Mouse (Mus musculus): ENCODE results near the gene Drd2. TPM values are rescaled to one million over a fixed set of nuclear protein-coding genes. Genes with fewer than 3 reads are reported as not detected.

Gene Drd2
- polyA plus RNA-seq, 1 experiment from 2014 or later: not detected

DNA sequence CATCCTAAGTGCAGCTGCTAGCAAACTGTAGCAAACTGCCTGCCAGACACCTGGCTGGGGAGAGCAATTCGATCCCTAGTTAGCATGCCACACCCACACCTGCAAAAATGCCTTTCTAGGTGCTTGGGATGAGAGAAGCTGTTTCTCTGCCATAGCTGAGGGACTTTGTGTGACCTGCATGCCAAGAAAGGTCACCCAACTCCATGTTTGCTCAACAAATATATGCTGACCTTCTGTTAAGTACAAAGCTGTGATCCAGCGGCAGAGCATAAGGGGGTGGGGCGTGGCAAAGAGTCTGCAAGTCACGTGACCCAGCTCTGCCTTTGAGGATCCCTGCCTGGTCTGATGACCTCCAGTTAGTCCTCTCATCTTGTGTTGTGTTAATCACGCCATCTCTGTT lies 25.3 kb downstream of the Drd2 start:
- no peak overlapping the region for H3K4me2 ChIP-seq (replicated peaks; ENCODE audit: low read depth)
- H3K9ac ChIP-seq (ENCODE audit: low read length): no peak overlapping the region
- ATAC-seq (ENCODE audit: low FRiP score, low TSS enrichment): peak; percentile 78
- peak; percentile 59 for DNase-seq (ENCODE audit: low spot score)
- H3K9me3 ChIP-seq (ENCODE audit: control insufficient read depth, low read length): no peaks in the 10 kb centered on the region
- WGBS: 6% methylated on average over 5 of the region's 5 CpGs
- TF ChIP-seq EP300 (optimal IDR thresholded peaks at IDR 0.05): no peak
- TF ChIP-seq CTCF (IDR thresholded peaks at IDR 0.05; ENCODE audit: low read depth): no peak
- H3K27ac ChIP-seq (replicated peaks): no peak overlapping the region
- H3K27me3 ChIP-seq (ENCODE audit: control insufficient read depth, insufficient read depth, low read length): no peaks in the 10 kb centered on the region
- no peaks in the 10 kb centered on the region for H3K36me3 ChIP-seq (ENCODE audit: control insufficient read depth, insufficient read depth, low read length)
- H3K4me1 ChIP-seq (replicated peaks; ENCODE audit: control insufficient read depth, insufficient read depth): no peaks in the 10 kb centered on the region
- no peak overlapping the region for H3K4me3 ChIP-seq (ENCODE audit: low read depth, low read length)

DNA sequence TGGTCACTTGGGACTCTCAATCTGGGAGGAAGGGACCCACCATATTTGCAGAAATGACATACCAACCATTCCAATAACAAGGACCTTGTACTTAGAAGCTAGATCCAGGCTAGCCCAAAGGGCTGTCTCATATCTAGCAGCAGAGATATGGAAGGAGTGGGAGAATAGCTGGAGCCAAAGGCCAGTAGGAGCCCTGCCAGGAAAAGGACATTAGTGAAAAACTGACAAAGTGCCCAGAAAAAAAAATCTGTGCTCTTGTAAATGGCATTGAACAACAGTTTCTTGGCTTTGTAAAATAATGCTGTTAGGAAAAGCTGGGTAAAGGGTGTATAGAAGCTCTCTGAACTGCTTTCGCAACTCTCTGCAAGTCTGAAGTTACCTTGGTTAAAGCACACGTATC lies 33.5 kb downstream of the Drd2 start:
- Histone ChIP-seq H3K36me3 (ENCODE audit: control insufficient read depth, insufficient read depth, low read length) (no peaks in the 10 kb centered on the region), H3K4me1 (replicated peaks; ENCODE audit: control insufficient read depth, insufficient read depth) (no peaks in the 10 kb centered on the region), H3K4me2 (replicated peaks; ENCODE audit: low read depth) (no peak overlapping the region), H3K4me3 (ENCODE audit: low read depth, low read length) (no peak overlapping the region), H3K27me3 (ENCODE audit: control insufficient read depth, insufficient read depth, low read length) (no peaks in the 10 kb centered on the region), H3K9me3 (ENCODE audit: control insufficient read depth, low read length) (no peaks in the 10 kb centered on the region), H3K27ac (replicated peaks) (no peak overlapping the region), H3K9ac (ENCODE audit: low read length) (no peak overlapping the region)
- ATAC-seq (ENCODE audit: low FRiP score, low TSS enrichment): no peak
- TF ChIP-seq CTCF (IDR thresholded peaks at IDR 0.05; ENCODE audit: low read depth): no peak
- TF ChIP-seq EP300 (optimal IDR thresholded peaks at IDR 0.05): no peak
- 83% methylated on average over 2 of the region's 2 CpGs for WGBS
- DNase-seq (ENCODE audit: low spot score): no peak

DNA sequence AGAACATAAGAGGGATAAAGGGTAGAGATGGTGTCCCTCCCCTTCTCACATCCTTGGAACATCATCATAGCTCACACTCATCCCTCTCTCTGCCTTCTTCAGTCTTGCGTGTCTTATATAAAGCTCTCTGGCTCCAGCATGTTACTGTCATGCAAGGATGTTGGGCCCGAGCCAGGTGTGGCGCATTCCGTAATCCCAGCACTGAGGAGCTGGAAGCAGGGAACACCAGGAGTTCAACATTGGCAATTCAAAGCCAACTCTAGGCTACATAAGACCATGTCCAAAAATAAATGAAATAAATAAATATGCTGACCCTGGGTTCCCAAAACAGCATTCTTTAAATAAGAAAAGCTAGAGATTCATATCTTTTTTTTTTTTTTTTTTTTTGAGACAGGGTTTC lies 39.5 kb downstream of the Drd2 start:
- Histone ChIP-seq H3K4me3 (ENCODE audit: low read depth, low read length) (no peak overlapping the region), H3K27ac (replicated peaks) (no peak overlapping the region), H3K36me3 (ENCODE audit: control insufficient read depth, insufficient read depth, low read length) (no peaks in the 10 kb centered on the region), H3K27me3 (ENCODE audit: control insufficient read depth, insufficient read depth, low read length) (no peaks in the 10 kb centered on the region), H3K9ac (ENCODE audit: low read length) (no peak overlapping the region), H3K9me3 (ENCODE audit: control insufficient read depth, low read length) (no peaks in the 10 kb centered on the region), H3K4me2 (replicated peaks; ENCODE audit: low read depth) (no peak overlapping the region), H3K4me1 (replicated peaks; ENCODE audit: control insufficient read depth, insufficient read depth) (no peaks in the 10 kb centered on the region)
- ATAC-seq (ENCODE audit: low FRiP score, low TSS enrichment) (no peak), DNase-seq (ENCODE audit: low spot score) (no peak)
- TF ChIP-seq EP300 (optimal IDR thresholded peaks at IDR 0.05) (no peak), CTCF (IDR thresholded peaks at IDR 0.05; ENCODE audit: low read depth) (no peak)
- WGBS: 85% methylated on average over 4 of the region's 4 CpGs

DNA sequence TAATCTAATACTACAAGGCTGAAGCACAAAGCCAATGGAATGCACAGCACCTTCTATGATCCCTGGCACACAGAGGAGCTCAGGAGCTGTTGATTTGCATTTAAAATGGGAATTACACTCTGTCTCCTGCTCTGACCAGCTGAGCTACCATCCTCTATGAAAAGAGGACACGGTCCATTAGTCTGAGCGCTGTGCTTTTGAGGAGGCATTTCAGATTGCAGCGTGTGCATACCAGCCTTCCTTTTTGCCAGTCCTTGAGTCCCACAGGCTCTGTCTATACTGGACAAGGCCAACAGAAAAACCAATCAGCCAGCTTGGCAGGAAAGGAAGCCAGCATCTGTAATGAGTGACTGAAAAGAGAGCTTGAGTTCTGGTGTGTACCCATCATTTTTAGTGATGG lies 43.6 kb downstream of the Drd2 start:
- TF ChIP-seq CTCF (IDR thresholded peaks at IDR 0.05; ENCODE audit: low read depth) (no peak), EP300 (optimal IDR thresholded peaks at IDR 0.05) (no peak)
- WGBS: 89% methylated on average over 3 of the region's 3 CpGs
- Histone ChIP-seq H3K4me1 (replicated peaks; ENCODE audit: control insufficient read depth, insufficient read depth) (no peaks in the 10 kb centered on the region), H3K4me3 (ENCODE audit: low read depth, low read length) (no peak overlapping the region), H3K9me3 (ENCODE audit: control insufficient read depth, low read length) (no peaks in the 10 kb centered on the region), H3K27ac (replicated peaks) (no peak overlapping the region), H3K27me3 (ENCODE audit: control insufficient read depth, insufficient read depth, low read length) (no peaks in the 10 kb centered on the region), H3K4me2 (replicated peaks; ENCODE audit: low read depth) (no peak overlapping the region), H3K36me3 (ENCODE audit: control insufficient read depth, insufficient read depth, low read length) (no peaks in the 10 kb centered on the region), H3K9ac (ENCODE audit: low read length) (no peak overlapping the region)
- ATAC-seq (ENCODE audit: low FRiP score, low TSS enrichment): no peak
- DNase-seq (ENCODE audit: low spot score): no peak

DNA sequence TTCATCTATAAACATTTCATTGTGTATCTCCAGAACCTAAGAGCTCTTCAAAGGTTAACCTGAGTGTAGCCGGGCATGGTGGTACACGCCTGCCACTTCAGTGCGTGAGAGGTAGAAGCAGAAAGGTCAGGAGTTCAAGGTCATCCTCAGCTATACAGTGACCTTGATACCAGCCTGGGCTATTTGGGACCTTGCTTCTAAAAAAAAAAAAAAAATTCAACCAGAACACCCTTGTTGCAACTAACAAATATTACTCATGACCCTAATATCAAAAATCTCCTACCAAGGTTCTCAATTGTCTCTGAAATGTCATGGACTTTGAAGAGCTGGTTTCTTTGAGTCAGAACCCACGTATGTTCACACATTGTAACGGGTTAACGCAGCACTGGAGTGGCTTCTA lies 44.4 kb downstream of the Drd2 start:
- TF ChIP-seq CTCF (IDR thresholded peaks at IDR 0.05; ENCODE audit: low read depth) (no peak), EP300 (optimal IDR thresholded peaks at IDR 0.05) (no peak)
- DNase-seq (ENCODE audit: low spot score) (no peak), ATAC-seq (ENCODE audit: low FRiP score, low TSS enrichment) (no peak)
- Histone ChIP-seq H3K4me1 (replicated peaks; ENCODE audit: control insufficient read depth, insufficient read depth) (no peaks in the 10 kb centered on the region), H3K9ac (ENCODE audit: low read length) (no peak overlapping the region), H3K27me3 (ENCODE audit: control insufficient read depth, insufficient read depth, low read length) (no peaks in the 10 kb centered on the region), H3K27ac (replicated peaks) (no peak overlapping the region), H3K36me3 (ENCODE audit: control insufficient read depth, insufficient read depth, low read length) (no peaks in the 10 kb centered on the region), H3K4me2 (replicated peaks; ENCODE audit: low read depth) (no peak overlapping the region), H3K9me3 (ENCODE audit: control insufficient read depth, low read length) (no peaks in the 10 kb centered on the region), H3K4me3 (ENCODE audit: low read depth, low read length) (no peak overlapping the region)
- 83% methylated on average over 6 of the region's 6 CpGs for WGBS

- no peaks in the 10 kb centered on the region for H3K27me3 ChIP-seq (ENCODE audit: control insufficient read depth, insufficient read depth, low read length)
- H3K4me3 ChIP-seq (ENCODE audit: low read depth, low read length): no peak overlapping the region
- no peak overlapping the region for H3K4me2 ChIP-seq (replicated peaks; ENCODE audit: low read depth)
- no peaks in the 10 kb centered on the region for H3K9me3 ChIP-seq (ENCODE audit: control insufficient read depth, low read length)
- H3K9ac ChIP-seq (ENCODE audit: low read length): no peak overlapping the region
- H3K27ac ChIP-seq (replicated peaks): no peak overlapping the region
- no peaks in the 10 kb centered on the region for H3K4me1 ChIP-seq (replicated peaks; ENCODE audit: control insufficient read depth, insufficient read depth)
- ATAC-seq (ENCODE audit: low FRiP score, low TSS enrichment): no peak
- WGBS: 25% methylated on average over 7 of the region's 7 CpGs
- H3K36me3 ChIP-seq (ENCODE audit: control insufficient read depth, insufficient read depth, low read length): no peaks in the 10 kb centered on the region
- no peak for TF ChIP-seq EP300 (optimal IDR thresholded peaks at IDR 0.05)
- no peak for TF ChIP-seq CTCF (IDR thresholded peaks at IDR 0.05; ENCODE audit: low read depth)
- DNase-seq (ENCODE audit: low spot score): no peak
Measured at GRCm38 (mm10) chr9:49385301-49385700, 44.9 kb downstream of the Drd2 start.

Data from stomach, postnatal 0 days (tissue).